Mouse (Mus musculus) spleen, adult 2 months (tissue): Measurements from ENCODE around the gene Nol12.

Experiments
- CTCF ChIP-seq: fragments of 200-500 bp; IDR thresholded peaks from 2 replicates; pipeline ENCODE4 v1.5.1; 2011; ENCODE audit warnings: mild to moderate bottlenecking, inconsistent platforms; ENCODE audit not compliant: insufficient read depth, insufficient read length, insufficient replicate concordance; ENCODE audit errors: extremely low read depth
- POLR2A ChIP-seq: fragments of 200-500 bp; IDR thresholded peaks from 2 replicates; pipeline ENCODE4 v1.6.1; 2011; ENCODE audit warnings: low read depth, low read length, inconsistent platforms

GRCm38 (mm10) chr15:78990093-78990463 is 55.3 kb downstream of the Nol12 start:
- TF ChIP-seq POLR2A = no peak
- no peak for TF ChIP-seq CTCF
